Mouse (Mus musculus) embryo, embryonic 10.5 days (tissue): ENCODE data around the gene Ntrk3.

ENCODE experiments used
- DNase-seq: peaks from one replicate; pipeline ENCODE4 v3.0.0-alpha.2; 2015; ENCODE audit warnings: low spot score

Gene Ntrk3

GRCm38 (mm10) chr7:78443373-78444036, 294.3 kb downstream of the Ntrk3 start:
- DNase-seq: no peak

DNA sequence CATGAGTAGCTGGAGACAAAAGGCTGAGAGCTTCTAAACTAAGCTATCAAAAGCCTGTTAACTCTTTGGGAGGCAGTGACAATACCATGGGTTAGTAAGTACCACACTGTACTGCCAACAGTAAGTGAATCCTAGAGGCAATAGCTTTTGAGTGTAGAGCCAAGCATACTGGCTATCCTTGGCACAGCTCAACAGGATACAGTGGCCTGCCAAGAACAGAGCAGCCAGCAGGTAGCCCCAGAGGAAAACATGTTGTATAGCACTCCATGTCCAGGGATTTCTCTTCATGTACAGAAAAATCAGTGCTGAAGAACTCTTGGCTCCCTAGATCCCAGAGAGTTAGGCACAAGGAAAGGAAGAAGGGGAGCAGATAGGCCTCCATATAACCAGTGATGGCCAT, 296.1 kb downstream of the Ntrk3 start:
- no peak for DNase-seq

- DNase-seq: no peak
These were observed 296.9 kb downstream of the Ntrk3 start for GRCm38 (mm10) chr7:78440896-78441295.

DNA sequence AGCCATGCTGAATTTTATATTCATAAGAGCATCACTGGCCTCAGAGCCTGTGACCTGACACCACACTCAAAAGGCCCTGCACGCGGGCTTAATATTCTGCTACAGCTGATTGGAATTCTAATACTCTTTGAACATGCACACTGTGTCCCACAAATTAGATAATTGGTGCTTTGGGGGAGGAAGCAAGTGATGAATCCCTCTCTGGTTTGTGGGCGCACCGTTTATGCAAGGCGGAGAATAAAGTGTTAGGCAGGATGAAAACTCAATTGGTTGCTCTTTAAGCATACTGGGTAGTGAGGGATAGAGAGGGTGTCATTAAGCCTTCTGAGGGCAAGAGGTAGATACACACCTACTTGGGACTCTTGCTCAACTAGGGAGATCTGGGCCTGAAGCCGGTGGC, 297.3 kb downstream of the Ntrk3 start:
- DNase-seq: no peak

GRCm38 (mm10) chr7:78439361-78440120, 298.3 kb downstream of the Ntrk3 start:
- DNase-seq: peak; percentile 50

GRCm38 (mm10) chr7:78433617-78434144, 304.1 kb downstream of the Ntrk3 start:
- no peak for DNase-seq

DNA sequence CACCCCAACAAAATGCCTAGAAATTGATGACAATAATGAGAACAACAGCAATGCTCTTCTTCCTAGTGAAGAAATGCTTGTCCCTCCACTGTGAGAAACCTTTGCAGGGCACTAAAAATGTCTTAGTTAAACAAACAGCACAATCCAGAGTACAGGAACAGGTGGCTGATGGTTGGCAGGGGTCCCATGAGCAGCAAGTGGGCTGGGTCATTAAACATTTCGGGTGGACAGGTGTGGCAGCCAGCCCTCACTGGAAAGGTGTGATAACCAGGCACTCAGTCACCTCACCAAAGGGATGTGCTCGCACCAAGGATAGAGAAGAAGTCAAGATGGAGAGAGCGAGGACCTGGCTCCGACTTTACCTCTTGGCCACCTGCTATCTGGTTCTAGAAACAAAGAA, 306.2 kb downstream of the Ntrk3 start:
- no peak for DNase-seq

DNA sequence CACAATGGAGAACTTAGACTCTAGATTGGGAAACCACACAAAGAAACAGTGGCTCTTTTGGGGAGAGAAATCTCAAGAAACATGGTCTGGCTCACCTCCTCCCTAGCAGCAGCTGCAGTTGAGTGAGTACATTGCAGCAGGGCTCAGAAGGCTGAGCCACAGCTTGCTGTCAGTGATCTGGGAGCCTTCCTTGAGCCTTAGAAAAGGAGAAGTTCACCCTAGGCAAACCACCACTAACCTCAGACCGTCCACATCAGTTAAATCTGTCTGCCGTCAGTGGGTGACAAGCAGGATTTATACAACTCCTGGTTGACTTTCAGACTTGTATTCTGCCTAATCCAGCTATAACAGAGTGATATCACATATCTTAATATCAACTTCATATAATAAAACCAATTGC, 325.6 kb downstream of the Ntrk3 start:
- no peak for DNase-seq

GRCm38 (mm10) chr7:78409970-78410369, 327.8 kb downstream of the Ntrk3 start:
- no peak for DNase-seq

- no peak for DNase-seq
These were observed 331.0 kb downstream of the Ntrk3 start for GRCm38 (mm10) chr7:78406641-78407291.

GRCm38 (mm10) chr7:78404481-78404880, 333.3 kb downstream of the Ntrk3 start:
- DNase-seq: no peak

GRCm38 (mm10) chr7:78402495-78402894, 335.3 kb downstream of the Ntrk3 start:
- no peak for DNase-seq

GRCm38 (mm10) chr7:78400219-78400618, 337.6 kb downstream of the Ntrk3 start:
- DNase-seq: no peak

- DNase-seq: no peak
These were observed 339.4 kb downstream of the Ntrk3 start for GRCm38 (mm10) chr7:78398377-78398776.

DNA sequence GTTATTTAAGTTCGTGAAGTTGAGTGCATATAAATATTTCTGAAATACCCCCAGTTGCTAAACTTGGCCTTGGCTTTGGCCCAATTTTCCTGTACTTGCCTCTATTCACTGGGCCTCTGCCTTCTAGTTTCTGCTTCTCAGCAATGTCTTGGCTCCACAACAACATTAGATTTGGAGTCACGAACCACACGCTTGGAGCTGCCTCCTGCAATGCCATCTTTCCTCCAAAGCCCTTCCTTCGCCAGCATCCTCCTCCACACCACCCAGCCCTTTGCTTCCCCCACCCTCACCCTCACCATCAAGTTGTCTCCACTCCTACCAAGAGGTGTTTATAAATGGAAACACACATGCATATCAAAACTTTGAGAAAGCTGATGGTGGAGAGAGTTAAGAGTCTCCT, 340.6 kb downstream of the Ntrk3 start:
- no peak for DNase-seq

DNA sequence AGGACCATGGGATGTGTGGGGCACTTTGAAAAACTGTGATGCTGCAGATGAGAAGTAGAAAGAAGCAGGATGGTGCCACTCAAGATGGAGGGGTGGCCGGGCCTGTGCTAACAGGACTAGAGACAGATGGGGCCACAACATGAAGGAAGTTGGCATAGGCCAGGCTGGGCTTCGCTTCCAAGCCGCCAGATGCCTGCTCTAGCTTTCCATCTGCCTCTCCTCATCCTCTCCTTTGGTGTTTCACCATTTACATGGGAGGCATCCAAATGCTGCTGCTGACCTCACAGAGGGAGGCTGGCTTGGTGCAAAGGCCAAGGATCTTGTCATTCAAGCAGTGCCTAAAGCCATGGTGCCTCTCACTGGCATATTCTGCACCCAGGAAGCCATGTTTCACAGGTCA, 347.8 kb downstream of the Ntrk3 start:
- DNase-seq: no peak

DNA sequence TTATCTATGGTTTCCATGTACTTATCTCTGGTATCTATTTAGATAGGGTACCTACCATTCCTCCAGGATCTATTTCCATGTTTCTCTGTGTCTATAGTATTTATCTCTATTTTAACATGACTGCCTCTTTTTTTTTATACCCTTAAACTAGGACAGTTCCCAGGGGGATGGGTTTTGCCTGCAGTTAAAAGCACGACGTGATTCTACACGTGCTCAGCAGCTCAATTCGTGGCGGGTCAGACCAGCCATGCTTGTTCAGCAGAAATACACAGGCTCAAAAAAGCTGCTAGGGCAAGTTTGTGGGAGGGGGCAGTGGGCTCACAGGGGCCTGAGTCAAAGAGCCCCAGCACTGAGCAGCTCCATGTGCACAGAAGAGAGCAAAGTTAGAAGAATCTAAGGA, 349.7 kb downstream of the Ntrk3 start:
- DNase-seq: no peak

GRCm38 (mm10) chr7:78385971-78386370, 351.8 kb downstream of the Ntrk3 start:
- DNase-seq: no peak

DNA sequence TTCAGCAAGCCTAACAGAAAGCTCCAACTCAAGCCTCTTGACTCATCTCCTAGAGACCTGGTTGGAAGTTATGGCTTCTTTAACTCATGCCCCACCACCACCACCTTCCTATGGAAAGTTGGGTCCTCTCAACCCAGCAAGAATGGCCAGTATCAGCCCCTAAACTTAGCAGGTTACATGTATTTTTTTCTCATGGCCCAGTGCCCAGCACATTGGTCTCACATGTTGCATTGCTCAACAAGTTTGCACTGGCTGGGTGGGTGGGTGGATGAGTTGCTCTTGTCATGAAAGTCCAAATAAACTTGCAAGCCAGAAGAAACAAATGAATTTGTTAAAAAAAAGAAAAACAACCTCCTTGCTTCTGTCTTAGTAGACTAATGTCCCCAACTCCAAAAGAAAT, 353.7 kb downstream of the Ntrk3 start:
- no peak for DNase-seq

GRCm38 (mm10) chr7:78382126-78382525, 355.7 kb downstream of the Ntrk3 start:
- no peak for DNase-seq

DNA sequence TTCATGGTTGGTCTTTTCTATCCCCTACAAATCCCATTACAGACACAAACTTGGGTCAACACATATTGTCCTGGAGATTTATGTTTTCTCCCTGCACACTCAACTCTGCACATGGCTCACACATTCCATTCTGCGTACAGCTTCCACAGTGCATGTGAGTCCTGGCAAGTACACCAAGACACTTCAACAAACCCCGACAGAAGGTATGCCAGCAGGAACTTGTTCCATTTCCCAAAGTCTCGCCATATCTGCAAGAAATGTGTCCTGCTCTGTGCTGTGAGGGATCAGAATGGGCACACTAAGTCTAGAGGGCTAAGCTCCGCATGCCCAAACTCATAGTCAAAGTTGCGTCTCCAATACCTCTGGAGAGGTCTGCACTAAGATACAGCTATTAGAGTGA, 358.0 kb downstream of the Ntrk3 start:
- no peak for DNase-seq

DNA sequence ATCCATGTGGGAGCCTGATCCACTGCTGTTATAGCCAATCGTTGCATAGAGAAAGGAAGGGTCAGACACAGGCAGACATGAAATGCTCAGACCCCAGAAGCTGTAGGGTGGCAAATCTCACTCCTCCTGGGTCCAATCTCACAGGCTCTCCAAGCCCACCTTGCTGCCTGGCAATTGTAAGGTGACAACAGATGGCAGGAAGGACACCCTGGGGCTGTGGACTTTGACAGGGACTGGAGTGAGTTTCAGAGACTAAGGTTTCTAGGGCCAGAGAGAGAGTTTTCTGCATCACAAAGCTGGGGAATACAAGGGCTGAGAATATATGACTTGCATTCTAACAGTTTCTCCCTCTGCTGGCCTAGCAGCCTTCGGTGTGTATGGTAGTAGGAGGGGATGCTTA, 359.5 kb downstream of the Ntrk3 start:
- no peak for DNase-seq

DNA sequence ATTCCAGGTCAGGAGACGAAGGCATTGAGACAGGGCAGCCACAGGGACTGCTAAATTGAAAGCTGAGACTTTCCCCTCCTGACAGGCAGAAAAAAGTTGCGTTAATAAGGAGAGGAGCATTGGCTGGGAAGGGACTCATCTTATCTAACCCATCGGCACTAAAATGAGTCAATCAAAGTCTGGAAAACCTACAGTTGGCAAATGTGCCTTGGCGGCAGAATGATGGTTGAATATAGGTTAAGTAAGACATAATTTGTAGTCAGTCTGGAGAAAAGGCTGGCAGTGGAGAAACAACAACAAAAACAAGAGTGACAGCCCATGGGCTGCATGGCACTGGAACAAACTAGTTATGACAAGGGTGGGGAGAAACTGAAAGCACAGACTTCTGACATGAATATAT, 360.9 kb downstream of the Ntrk3 start:
- DNase-seq: no peak
